Mouse (Mus musculus) lung, embryonic 14.5 days (tissue): ENCODE results near the gene Irs1. TPM values are rescaled to one million over a fixed set of nuclear protein-coding genes. Genes with fewer than 3 reads are reported as not detected.

ENCODE experiments used
- ATAC-seq: fragments of 200-750 bp; cut with Nextera tagmentation; 2 replicates; pipeline ENCODE4 v1.8.0; 2017; ENCODE audit warnings: mild to moderate bottlenecking, moderate TSS enrichment, moderate library complexity; ENCODE audit not compliant: insufficient read depth
- DNase-seq: peaks from one replicate; pipeline ENCODE4 v3.0.0-alpha.2; 2015
- H3K27ac ChIP-seq: fragments of 300-500 bp; sonication (generic); 2 replicates; pipeline ENCODE4 v1.5.1; 2014; ENCODE audit warnings: low read depth, mild to moderate bottlenecking, moderate library complexity
- H3K27me3 ChIP-seq: fragments of 300-500 bp; sonication (generic); 2 replicates; pipeline ENCODE4 v1.6.1; 2014; ENCODE audit warnings: low read length, control low read depth; ENCODE audit not compliant: insufficient read depth
- H3K36me3 ChIP-seq: fragments of 300-500 bp; sonication (generic); 2 replicates; pipeline ENCODE4 v1.6.1; 2014; ENCODE audit warnings: control low read depth; ENCODE audit not compliant: insufficient read depth
- H3K4me1 ChIP-seq: fragments of 300-500 bp; sonication (generic); 2 replicates; pipeline ENCODE4 v1.6.1; 2014; ENCODE audit warnings: antibody characterized with exemption, control low read depth; ENCODE audit not compliant: insufficient read depth
- H3K4me2 ChIP-seq: fragments of 300-500 bp; sonication (generic); 2 replicates; pipeline ENCODE4 v1.6.1; 2014; ENCODE audit warnings: mild to moderate bottlenecking
- H3K4me3 ChIP-seq: fragments of 300-500 bp; sonication (generic); 2 replicates; pipeline ENCODE4 v1.5.1; 2014; ENCODE audit warnings: low read depth, low read length
- H3K9ac ChIP-seq: fragments of 300-500 bp; sonication (generic); 2 replicates; pipeline ENCODE4 v1.6.1; 2014
- H3K9me3 ChIP-seq: fragments of 300-500 bp; sonication (generic); 2 replicates; pipeline ENCODE4 v1.6.1; 2016; ENCODE audit warnings: low read depth, low read length, control low read depth
- CTCF ChIP-seq: IDR thresholded peaks from 2 replicates; pipeline ENCODE4 v1.5.1; 2016; ENCODE audit warnings: antibody characterized with exemption, low read depth
- WGBS: fragments of 180-500 bp; shearing (Covaris S2); extraction: QIAGEN DNeasy Blood & Tissue Kit; methylation state at CpG from one replicate; pipeline ENCODE4 v1.1.7; 2014; 5-methylcytosine and 5-hydroxymethylcytosine counted together
- polyA plus RNA-seq: library from polyadenylated mRNA; unstranded; fragments of >200 nt; fragmentation: Nextera tagmentation; extraction: Ambion mirVana; gene quantifications from 2 replicates; pipeline ENCODE4 v1.2.1, GENCODE M21; 2014

The Irs1 gene
- polyA plus RNA-seq, 1 experiment from 2014 or later = 19.5 TPM

- DNase-seq = peak; percentile 66
Observed at GRCm38 (mm10) chr1:82298586-82298985, 7.4 kb upstream of the Irs1 start.

DNA sequence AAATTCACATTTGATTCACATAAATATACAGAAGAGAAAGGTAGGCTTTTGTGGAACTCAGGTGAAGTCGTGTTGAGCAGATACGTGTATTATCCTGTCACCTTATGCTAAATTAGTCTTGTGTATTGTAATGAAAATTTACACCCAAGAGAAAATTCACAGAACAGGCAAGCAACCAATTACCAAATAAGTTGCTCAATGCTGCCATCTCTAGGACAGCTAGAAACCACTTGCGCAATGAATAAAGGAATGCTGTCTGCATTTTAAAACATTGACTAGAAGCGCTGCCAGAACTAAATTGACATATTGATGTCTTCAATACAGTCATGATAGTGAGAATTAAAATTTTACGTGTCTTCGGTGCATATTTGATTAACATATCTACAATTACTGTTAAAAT lies 2.9 kb upstream of the Irs1 start:
- no peak overlapping the region for H3K9ac ChIP-seq
- ATAC-seq (no peak), DNase-seq (peak; percentile 85)
- no peaks in the 10 kb centered on the region for H3K9me3 ChIP-seq
- WGBS = 8% methylated on average over 6 of the region's 6 CpGs
- TF ChIP-seq CTCF = peak; percentile 71
- peaks cover 4% of the 10 kb centered on the region; the same call in 1 of the 2 replicates for H3K4me1 ChIP-seq
- peaks cover 3% of the 10 kb centered on the region; the same call in 1 of the 2 replicates for H3K36me3 ChIP-seq
- no peak overlapping the region for H3K4me2 ChIP-seq
- no peak overlapping the region for H3K4me3 ChIP-seq
- no peaks in the 10 kb centered on the region for H3K27me3 ChIP-seq
- H3K27ac ChIP-seq = no peak overlapping the region

More at GRCm38 (mm10) chr1:82298586-82298985, 7.4 kb upstream of the Irs1 start:
- no peak overlapping the region for H3K9ac ChIP-seq
- H3K9me3 ChIP-seq = no peaks in the 10 kb centered on the region
- 29% methylated on average over 1 of the region's 1 CpGs for WGBS
- no peak for TF ChIP-seq CTCF
- no peak overlapping the region for H3K27ac ChIP-seq
- no peaks in the 10 kb centered on the region for H3K36me3 ChIP-seq
- no peak overlapping the region for H3K4me3 ChIP-seq
- no peaks in the 10 kb centered on the region for H3K27me3 ChIP-seq
- no peaks in the 10 kb centered on the region for H3K4me1 ChIP-seq
- ATAC-seq = no peak
- no peak overlapping the region for H3K4me2 ChIP-seq

- 1% methylated on average over 13 of the region's 13 CpGs for WGBS
- DNase-seq (peak; percentile 86), ATAC-seq (peak; percentile 48)
- Histone ChIP-seq H3K4me1 (peaks cover 14% of the 10 kb centered on the region), H3K27me3 (no peaks in the 10 kb centered on the region), H3K4me2 (peak overlapping the region; percentile 79), H3K9ac (peak overlapping the region; percentile 85), H3K9me3 (no peaks in the 10 kb centered on the region), H3K36me3 (peaks cover 16% of the 10 kb centered on the region), H3K4me3 (peak overlapping the region; percentile 62), H3K27ac (peak overlapping the region; percentile 97; the same call in 1 of the 2 replicates)
- no peak for TF ChIP-seq CTCF
Observed at GRCm38 (mm10) chr1:82292771-82293170, 1.6 kb upstream of the Irs1 start.

GRCm38 (mm10) chr1:82291930-82292712 lies 905 bp upstream of the Irs1 start:
- Histone ChIP-seq H3K36me3 (peaks cover 23% of the 10 kb centered on the region), H3K4me3 (peak overlapping the region; percentile 62), H3K9ac (peak overlapping the region; percentile 85), H3K4me2 (peak overlapping the region; percentile 79), H3K4me1 (peaks cover 17% of the 10 kb centered on the region), H3K9me3 (no peaks in the 10 kb centered on the region), H3K27ac (peak overlapping the region; percentile 97), H3K27me3 (no peaks in the 10 kb centered on the region)
- ATAC-seq (no peak), DNase-seq (no peak)
- under 1% methylated on average over 23 of the region's 23 CpGs for WGBS
- TF ChIP-seq CTCF = no peak

- TF ChIP-seq CTCF = no peak
- WGBS = under 1% methylated on average over 31 of the region's 31 CpGs
- peaks cover 17% of the 10 kb centered on the region for H3K4me1 ChIP-seq
Observed at GRCm38 (mm10) chr1:82290723-82291150, 479 bp downstream of the Irs1 start.

GRCm38 (mm10) chr1:82289990-82290681 lies 1.1 kb downstream of the Irs1 start:
- peaks cover 17% of the 10 kb centered on the region for H3K4me1 ChIP-seq
- H3K36me3 ChIP-seq = peaks cover 27% of the 10 kb centered on the region
- peak overlapping the region; percentile 97 for H3K27ac ChIP-seq
- no peaks in the 10 kb centered on the region for H3K9me3 ChIP-seq
- under 1% methylated on average over 45 of the region's 45 CpGs for WGBS
- H3K4me2 ChIP-seq = peak overlapping the region; percentile 79
- TF ChIP-seq CTCF = peak; percentile 35; the same call in 1 of the 2 replicates
- peak overlapping the region; percentile 85 for H3K9ac ChIP-seq
- H3K4me3 ChIP-seq = peak overlapping the region; percentile 62
- no peaks in the 10 kb centered on the region for H3K27me3 ChIP-seq
- no peak for ATAC-seq
- DNase-seq = peak; percentile 77

More at GRCm38 (mm10) chr1:82290723-82291150, 479 bp downstream of the Irs1 start:
- peak; percentile 91 for DNase-seq
- H3K9me3 ChIP-seq = no peaks in the 10 kb centered on the region
- peak overlapping the region; percentile 79 for H3K4me2 ChIP-seq
- ATAC-seq = peak; percentile 64
- peaks cover 27% of the 10 kb centered on the region for H3K36me3 ChIP-seq
- H3K27me3 ChIP-seq = no peaks in the 10 kb centered on the region
- peak overlapping the region; percentile 85 for H3K9ac ChIP-seq
- H3K27ac ChIP-seq = peak overlapping the region; percentile 97
- H3K4me3 ChIP-seq = peak overlapping the region; percentile 62
